Mouse (Mus musculus) bone marrow, adult 2 months (tissue): ENCODE results near the gene Hsd11b1. TPM values are rescaled to one million over a fixed set of nuclear protein-coding genes. Genes with fewer than 3 reads are reported as not detected.
A peak's percentile ranks its signal among the peaks of the same experiment; 100 is the strongest.

Experiments
- H3K27ac ChIP-seq: fragments of 200-500 bp; 2 replicates; pipeline ENCODE4 v1.5.1; 2012; ENCODE audit warnings: low read depth, mild to moderate bottlenecking, control low read depth, inconsistent platforms, low read length; ENCODE audit not compliant: control insufficient read depth, poor library complexity, insufficient read depth
- H3K4me1 ChIP-seq: fragments of 200-500 bp; 2 replicates; pipeline ENCODE4 v1.6.1; 2011; ENCODE audit warnings: low read length; ENCODE audit not compliant: control insufficient read depth, insufficient read depth
- H3K4me3 ChIP-seq: fragments of 200-500 bp; replicated peaks from 2 replicates; pipeline ENCODE3; 2011; ENCODE audit warnings: mild to moderate bottlenecking, low read depth, low read length, control low read depth; ENCODE audit not compliant: control insufficient read depth
- CTCF ChIP-seq: fragments of 200-500 bp; IDR thresholded peaks from 2 replicates; pipeline ENCODE4 v1.5.1; 2011; ENCODE audit warnings: low read length, control low read depth; ENCODE audit not compliant: control insufficient read depth, insufficient read depth
- POLR2A ChIP-seq: fragments of 200-500 bp; IDR thresholded peaks from 2 replicates; pipeline ENCODE4 v1.6.1; 2011; ENCODE audit warnings: low read depth, mild to moderate bottlenecking, control low read depth, low read length, borderline replicate concordance; ENCODE audit not compliant: control insufficient read depth
- WGBS: fragments of 180-500 bp; shearing (Covaris S2); methylation state at CpG from one replicate; pipeline ENCODE4 v1.1.7; 2018; 5-methylcytosine and 5-hydroxymethylcytosine counted together
- polyA plus RNA-seq: library from polyadenylated mRNA; stranded (reverse); fragments of >200 nt; gene quantifications from 2 replicates; pipeline ENCODE4 v1.2.4, GENCODE M21; 2011; ENCODE audit warnings: low replicate concordance; ENCODE audit not compliant: missing spikeins, insufficient read depth, insufficient read length

Hsd11b1 gene
- polyA plus RNA-seq, 1 experiment: 20.6 TPM

GRCm38 (mm10) chr1:193216000-193216399, 47.9 kb downstream of the Hsd11b1 start:
- 77% methylated on average over 3 of the region's 3 CpGs for WGBS
- TF ChIP-seq CTCF (no peak), POLR2A (no peak)

GRCm38 (mm10) chr1:193214053-193214452, 49.8 kb downstream of the Hsd11b1 start:
- no peak overlapping the region for H3K27ac ChIP-seq
- no peak for TF ChIP-seq CTCF
- no peak for TF ChIP-seq POLR2A
- WGBS: 76% methylated on average over 5 of the region's 5 CpGs
- no peaks in the 10 kb centered on the region; the same call in 1 of the 2 replicates for H3K4me1 ChIP-seq
- no peak overlapping the region for H3K4me3 ChIP-seq

More at GRCm38 (mm10) chr1:193216000-193216399, 47.9 kb downstream of the Hsd11b1 start:
- no peak overlapping the region for H3K27ac ChIP-seq
- no peaks in the 10 kb centered on the region; the same call in 1 of the 2 replicates for H3K4me1 ChIP-seq
- H3K4me3 ChIP-seq: no peak overlapping the region

DNA sequence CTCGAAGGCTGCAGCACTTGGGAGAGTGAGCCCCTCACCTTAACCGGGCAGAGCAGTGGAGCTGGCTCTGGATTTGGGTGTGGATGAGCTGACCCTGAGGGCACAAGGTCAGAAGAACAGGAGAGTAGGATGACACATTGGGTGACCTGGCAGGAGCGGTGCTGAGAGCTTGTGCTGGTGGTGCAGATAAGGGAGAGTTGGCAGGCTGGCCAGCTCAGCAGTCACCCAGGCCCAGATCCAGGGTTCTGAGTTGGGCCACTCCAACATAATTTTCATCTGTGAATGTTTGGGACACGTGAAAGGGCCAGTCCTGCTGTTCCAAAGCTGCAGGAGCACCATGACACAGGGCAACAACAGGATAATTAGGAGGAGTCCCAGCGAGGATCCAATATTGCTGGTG, 52.5 kb downstream of the Hsd11b1 start:
- 77% methylated on average over 5 of the region's 5 CpGs for WGBS
- TF ChIP-seq POLR2A (no peak), CTCF (no peak)

DNA sequence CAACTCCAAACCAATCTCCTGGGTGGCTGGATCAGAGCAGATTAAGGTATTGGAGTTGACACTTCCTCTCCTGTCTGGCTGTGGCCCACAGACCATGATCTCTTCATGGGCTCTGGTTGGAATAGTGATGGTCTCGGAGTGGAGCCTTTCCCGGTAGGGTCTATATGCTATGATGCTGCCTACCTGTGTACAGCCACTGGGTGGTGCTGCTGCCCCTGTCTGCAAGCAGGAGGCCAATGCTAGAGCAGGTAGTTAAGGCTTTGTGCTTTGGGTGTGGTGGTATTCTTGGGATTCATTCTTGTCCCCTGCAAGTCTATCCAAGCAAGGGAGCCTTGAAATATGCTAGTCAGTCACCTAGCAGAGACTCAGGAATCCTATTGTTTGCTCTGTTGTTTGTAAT, 55.7 kb downstream of the Hsd11b1 start:
- WGBS: 7% methylated on average over 2 of the region's 2 CpGs
- no peaks in the 10 kb centered on the region; the same call in none of the 2 replicates for H3K4me1 ChIP-seq
- H3K4me3 ChIP-seq: peak overlapping the region; percentile 39
- H3K27ac ChIP-seq: no peak overlapping the region
- TF ChIP-seq CTCF: peak; percentile 99
- no peak for TF ChIP-seq POLR2A

More for the DNA sequence above, 52.5 kb downstream of the Hsd11b1 start:
- no peak overlapping the region for H3K4me3 ChIP-seq
- no peaks in the 10 kb centered on the region; the same call in none of the 2 replicates for H3K4me1 ChIP-seq
- H3K27ac ChIP-seq: no peak overlapping the region

GRCm38 (mm10) chr1:193207503-193207902, 56.4 kb downstream of the Hsd11b1 start, which contains the start of gene Lamb3:
TSS of gene Lamb3 (plus strand) at chr1:193207699.
- no peaks in the 10 kb centered on the region; the same call in none of the 2 replicates for H3K4me1 ChIP-seq
- 51% methylated on average over 3 of the region's 3 CpGs for WGBS
- TF ChIP-seq POLR2A: no peak
- no peak for TF ChIP-seq CTCF
- peak within 1 kb of the TSS; percentile 39 for H3K4me3 ChIP-seq
- H3K27ac ChIP-seq: peak within 1 kb of the TSS; percentile 32; the same call in 1 of the 2 replicates

GRCm38 (mm10) chr1:193205431-193205830, 58.4 kb downstream of the Hsd11b1 start:
- H3K4me1 ChIP-seq: peaks cover 2% of the 10 kb centered on the region; the same call in 1 of the 2 replicates
- 89% methylated on average over 2 of the region's 2 CpGs for WGBS
- TF ChIP-seq POLR2A (no peak), CTCF (no peak)
- no peak overlapping the region for H3K4me3 ChIP-seq
- no peak overlapping the region for H3K27ac ChIP-seq

DNA sequence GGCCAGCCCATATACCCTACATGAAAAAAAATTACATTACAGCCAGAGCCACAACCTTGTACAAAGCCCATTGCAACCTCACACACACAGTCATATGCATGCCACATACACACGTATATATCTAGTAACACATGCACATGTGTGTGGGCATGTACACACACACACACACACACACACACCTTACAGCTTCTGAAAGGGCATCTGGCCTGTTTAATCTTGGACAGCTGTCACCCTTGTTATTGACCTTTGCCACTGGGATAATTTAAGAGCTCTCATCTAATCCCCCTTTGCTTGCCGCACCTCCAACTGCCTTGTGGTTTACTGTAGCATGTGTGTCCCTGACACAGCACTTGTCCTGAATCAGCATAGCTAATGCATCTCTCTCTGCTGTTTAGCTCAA, 60.1 kb downstream of the Hsd11b1 start:
- Histone ChIP-seq H3K4me3 (no peak overlapping the region), H3K4me1 (peaks cover 2% of the 10 kb centered on the region; the same call in 1 of the 2 replicates), H3K27ac (no peak overlapping the region)
- TF ChIP-seq CTCF (no peak), POLR2A (no peak)
- WGBS: 53% methylated on average over 2 of the region's 2 CpGs

- H3K4me1 ChIP-seq: peaks cover 2% of the 10 kb centered on the region; the same call in 1 of the 2 replicates
- TF ChIP-seq CTCF (no peak), POLR2A (no peak)
- peak within 1 kb of the TSS; percentile 95 for H3K27ac ChIP-seq
- 0% methylated on average over 5 of the region's 5 CpGs for WGBS
- H3K4me3 ChIP-seq: peak within 1 kb of the TSS; percentile 83
Measured at GRCm38 (mm10) chr1:193201383-193201778, 62.5 kb downstream of the Hsd11b1 start, which contains the start of gene Traf3ip3. TSS of gene Traf3ip3 (minus strand) at chr1:193201703.
